Mouse (Mus musculus): ENCODE measurements around the gene Ube4a.

Ube4a gene

GRCm38 (mm10) chr9:44919606-44920005 is 45.8 kb downstream of the Ube4a start:
- in situ Hi-C loops (cut with MboI; ENCODE audit: low pct_unique_long_range_greater_than_20kb in 1 of 2, low sequenced_read_pairs in 2 of 2, unreplicated experiment in 1 of 2), result no loop called here

DNA sequence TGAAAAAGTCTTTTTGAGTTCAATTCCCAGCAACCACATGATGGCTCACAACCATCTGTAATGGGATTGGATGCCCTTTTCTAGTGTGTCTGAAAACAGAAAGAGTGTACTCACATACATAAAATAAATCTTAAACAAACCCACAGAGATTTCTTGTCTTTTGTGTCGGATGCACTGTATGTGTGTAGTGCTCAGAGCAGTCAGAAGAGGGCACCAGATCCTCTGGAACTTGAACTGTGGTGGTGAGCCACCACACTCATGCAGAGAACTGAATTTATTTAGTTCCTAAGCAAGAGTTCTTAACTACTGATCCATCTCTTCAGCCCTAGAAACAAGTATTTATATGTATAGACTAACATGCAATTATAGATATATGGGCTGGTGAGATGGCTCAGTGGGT is 49.2 kb downstream of the Ube4a start:
- in situ Hi-C loops (cut with MboI; ENCODE audit: low pct_unique_long_range_greater_than_20kb in 1 of 2, low sequenced_read_pairs in 2 of 2, unreplicated experiment in 1 of 2), result no loop called here

GRCm38 (mm10) chr9:44914706-44915105 is 50.7 kb downstream of the Ube4a start:
- in situ Hi-C loops (cut with MboI; ENCODE audit: low pct_unique_long_range_greater_than_20kb in 1 of 2, low sequenced_read_pairs in 2 of 2, unreplicated experiment in 1 of 2), result no loop called here

- in situ Hi-C loops (cut with MboI; ENCODE audit: low pct_unique_long_range_greater_than_20kb in 1 of 2, low sequenced_read_pairs in 2 of 2, unreplicated experiment in 1 of 2), result no loop called here
Measured at GRCm38 (mm10) chr9:44911365-44911764, 54.0 kb downstream of the Ube4a start.

DNA sequence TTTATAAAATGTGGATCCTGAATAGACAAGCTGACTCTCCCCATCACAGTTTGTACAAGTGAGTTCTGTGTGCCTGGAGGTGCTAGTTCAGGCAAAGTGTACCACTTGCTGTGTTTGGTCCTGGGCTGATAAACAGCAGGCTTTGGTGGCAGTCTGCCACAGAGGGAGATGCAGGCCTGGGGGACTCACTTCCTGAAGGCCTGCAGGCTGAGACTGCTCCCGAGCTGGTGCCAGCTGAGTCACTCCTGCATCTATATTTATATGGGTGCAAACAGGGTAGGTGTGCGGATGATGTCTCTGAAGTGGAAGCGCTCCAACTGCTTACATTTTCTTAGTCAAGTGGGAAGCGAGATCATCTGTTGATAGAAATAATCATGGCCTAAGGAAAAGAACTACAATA is 59.8 kb downstream of the Ube4a start:
- in situ Hi-C loops (cut with MboI; ENCODE audit: low pct_unique_long_range_greater_than_20kb in 1 of 2, low sequenced_read_pairs in 2 of 2, unreplicated experiment in 1 of 2), result no loop called here

DNA sequence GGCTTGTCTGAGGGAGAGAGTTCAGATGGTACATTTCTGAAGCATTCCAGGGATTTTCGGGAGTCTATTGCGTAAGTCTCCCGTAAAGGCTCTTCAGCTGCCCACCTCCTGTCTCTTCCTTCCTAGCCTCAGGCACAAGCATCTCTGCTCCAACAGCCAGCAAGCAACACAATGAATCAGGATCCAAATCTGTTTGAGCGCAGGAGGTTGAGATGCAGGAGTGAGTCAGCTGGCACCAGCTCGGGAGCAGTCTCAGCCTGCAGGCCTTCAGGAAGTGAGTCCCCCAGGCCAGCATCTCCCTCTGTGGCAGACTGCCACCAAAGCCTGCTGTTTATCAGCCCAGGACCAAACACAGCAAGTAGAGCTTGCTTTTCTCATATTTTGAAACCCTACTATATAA is 60.4 kb downstream of the Ube4a start:
- in situ Hi-C loops (cut with MboI; ENCODE audit: low pct_unique_long_range_greater_than_20kb in 1 of 2, low sequenced_read_pairs in 2 of 2, unreplicated experiment in 1 of 2), result no loop called here

DNA sequence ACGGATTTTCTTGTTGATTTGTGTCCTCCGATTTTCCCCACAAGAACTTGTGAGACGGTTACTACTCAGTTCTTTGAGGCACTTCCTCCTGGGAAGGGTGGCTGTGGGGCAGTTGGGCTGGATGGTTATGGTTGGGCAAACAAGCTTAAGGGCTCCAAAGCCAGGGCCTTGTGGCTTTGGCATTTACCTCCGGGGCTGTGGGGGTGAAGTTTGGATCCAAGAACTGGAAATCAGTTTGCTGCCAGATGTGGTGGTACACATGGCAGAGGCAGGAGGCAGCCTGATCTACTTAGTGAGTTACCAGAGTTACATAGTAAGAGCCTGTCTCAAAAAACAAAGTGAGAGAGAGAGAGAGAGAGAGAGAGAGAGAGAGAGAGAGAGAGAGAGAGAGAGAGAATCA is 61.5 kb downstream of the Ube4a start:
- in situ Hi-C loops (cut with MboI; ENCODE audit: low pct_unique_long_range_greater_than_20kb in 1 of 2, low sequenced_read_pairs in 2 of 2, unreplicated experiment in 1 of 2), result no loop called here

DNA sequence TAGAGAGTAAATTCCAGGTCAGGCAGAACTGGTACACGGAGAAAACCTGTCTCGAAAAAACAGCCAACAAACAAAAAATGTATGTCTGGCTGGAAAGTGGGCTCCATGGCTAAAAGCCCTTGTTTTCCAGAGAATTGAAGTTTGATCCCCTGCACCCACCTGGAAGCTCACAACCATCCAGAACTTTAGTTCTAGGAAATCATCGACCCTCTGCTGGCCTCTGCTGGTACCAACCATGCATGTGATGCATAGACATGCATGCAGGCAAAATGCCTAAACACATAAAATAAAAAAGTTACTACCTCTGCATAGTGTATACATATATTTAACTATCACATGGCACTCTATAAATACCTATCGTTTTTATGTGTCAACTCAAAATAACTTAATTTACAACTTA is 65.0 kb downstream of the Ube4a start:
- in situ Hi-C loops (cut with MboI; ENCODE audit: low pct_unique_long_range_greater_than_20kb in 1 of 2, low sequenced_read_pairs in 2 of 2, unreplicated experiment in 1 of 2), result no loop called here

DNA sequence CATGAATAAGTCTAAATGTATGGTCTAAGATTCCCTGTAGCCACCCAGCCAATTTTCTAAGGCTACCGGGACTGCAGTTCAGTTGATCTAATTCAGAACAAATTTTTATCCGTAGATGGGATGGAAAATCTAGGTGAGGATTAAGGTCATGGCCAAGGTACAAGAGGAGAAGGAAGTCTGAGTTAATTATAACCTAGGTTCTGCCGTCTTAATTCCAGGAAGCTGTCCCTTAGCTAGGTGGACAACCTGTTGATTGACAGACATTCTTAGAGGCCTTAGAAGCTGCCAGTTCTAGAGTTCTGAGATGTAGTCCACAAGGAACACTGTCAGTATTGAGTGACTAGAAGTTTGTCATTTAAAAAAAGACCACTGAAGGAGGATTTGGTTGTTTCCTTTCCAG is 65.7 kb downstream of the Ube4a start:
- in situ Hi-C loops (cut with MboI; ENCODE audit: low pct_unique_long_range_greater_than_20kb in 1 of 2, low sequenced_read_pairs in 2 of 2, unreplicated experiment in 1 of 2), result no loop called here

GRCm38 (mm10) chr9:44897024-44897423 is 68.4 kb downstream of the Ube4a start:
- in situ Hi-C loops (cut with MboI; ENCODE audit: low pct_unique_long_range_greater_than_20kb in 1 of 2, low sequenced_read_pairs in 2 of 2, unreplicated experiment in 1 of 2), result no loop called here

DNA sequence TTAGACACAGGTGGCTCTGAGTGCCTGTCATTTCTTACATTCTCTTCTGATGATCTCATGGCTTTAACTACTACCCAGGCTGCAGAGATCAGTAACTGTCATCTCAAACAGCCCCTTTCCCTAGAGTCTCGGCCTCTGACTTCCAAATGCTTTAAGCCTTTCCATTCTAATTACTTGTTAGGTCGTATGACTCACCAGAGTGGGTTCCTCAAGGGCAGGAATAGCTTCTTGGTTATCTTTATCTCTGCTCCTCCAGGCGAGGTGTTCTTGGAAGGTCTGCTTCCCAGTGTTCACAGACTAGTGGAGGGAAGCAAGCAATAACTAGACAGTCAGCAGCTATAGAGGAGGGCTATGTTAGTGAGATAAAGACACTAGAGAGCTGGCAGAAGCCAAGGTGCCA is 72.7 kb downstream of the Ube4a start:
- in situ Hi-C loops (cut with MboI; ENCODE audit: low pct_unique_long_range_greater_than_20kb in 1 of 2, low sequenced_read_pairs in 2 of 2, unreplicated experiment in 1 of 2), result no loop called here

DNA sequence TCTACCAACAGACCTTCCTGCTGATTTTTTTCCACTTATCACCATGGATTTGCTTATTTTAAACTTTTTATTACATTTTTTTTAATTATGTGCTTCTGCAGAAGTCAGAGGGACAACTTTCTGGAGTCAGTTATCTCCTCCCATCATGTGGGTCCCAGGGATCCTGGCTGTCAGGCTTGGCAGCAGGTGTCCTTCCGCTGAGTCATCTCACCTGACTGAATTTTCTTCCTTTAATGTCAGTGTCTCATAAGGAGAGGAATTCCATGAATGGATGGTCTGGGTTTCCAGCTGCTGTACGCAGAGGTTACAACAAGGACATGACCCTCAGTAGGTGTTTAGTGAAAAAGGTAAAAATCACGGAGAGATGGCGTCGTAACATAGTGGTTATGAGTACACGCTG is 74.2 kb downstream of the Ube4a start:
- in situ Hi-C loops (cut with MboI; ENCODE audit: low pct_unique_long_range_greater_than_20kb in 1 of 2, low sequenced_read_pairs in 2 of 2, unreplicated experiment in 1 of 2), result no loop called here

DNA sequence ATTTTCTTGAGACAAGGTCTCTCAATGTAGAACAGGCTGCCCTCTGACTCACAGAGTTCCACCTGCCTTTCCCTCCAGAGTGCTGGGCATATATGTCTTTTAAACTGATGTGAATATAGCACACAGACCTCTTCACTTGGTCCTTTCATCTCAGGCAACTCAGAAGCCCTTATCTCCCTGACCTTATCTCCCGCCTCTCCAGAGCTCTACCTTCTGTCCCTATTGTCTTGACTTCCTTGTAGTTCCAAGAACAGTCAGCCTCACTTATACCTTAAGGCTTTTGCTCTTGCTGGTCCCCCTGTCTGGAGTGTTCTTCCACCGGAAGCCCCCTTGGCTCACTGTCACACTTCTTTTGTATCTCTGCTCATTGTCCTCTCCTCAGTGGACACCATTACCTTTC is 75.3 kb downstream of the Ube4a start:
- in situ Hi-C loops (cut with MboI; ENCODE audit: low pct_unique_long_range_greater_than_20kb in 1 of 2, low sequenced_read_pairs in 2 of 2, unreplicated experiment in 1 of 2), result no loop called here

DNA sequence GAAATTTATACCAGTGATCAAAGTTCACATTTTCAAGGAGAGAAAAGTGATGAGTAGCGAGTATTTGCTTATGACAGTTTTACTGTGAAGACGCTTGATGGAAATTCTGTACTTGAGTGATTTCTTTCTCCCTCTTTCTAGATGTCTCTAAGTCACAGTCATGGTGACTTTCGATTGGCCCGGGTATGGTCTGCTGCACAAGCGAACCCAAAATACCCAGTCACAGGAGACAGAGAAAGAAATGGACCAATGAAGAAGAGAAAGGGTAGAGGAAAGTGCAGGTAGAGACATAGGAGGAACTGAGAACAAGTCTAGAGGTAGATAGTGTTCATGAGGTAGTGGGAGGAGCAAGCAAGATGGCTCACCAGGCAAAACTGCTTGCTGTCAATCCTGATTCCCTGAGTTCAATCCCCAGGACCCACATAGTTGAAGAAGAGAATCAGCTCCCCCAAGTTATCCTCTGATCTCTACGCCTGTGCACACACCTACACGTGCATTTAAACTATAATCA is 77.2 kb downstream of the Ube4a start:
- in situ Hi-C loops (cut with MboI; ENCODE audit: low pct_unique_long_range_greater_than_20kb in 1 of 2, low sequenced_read_pairs in 2 of 2, unreplicated experiment in 1 of 2), result no loop called here

- in situ Hi-C loops (cut with MboI; ENCODE audit: low pct_unique_long_range_greater_than_20kb in 1 of 2, low sequenced_read_pairs in 2 of 2, unreplicated experiment in 1 of 2), result no loop called here
Measured at GRCm38 (mm10) chr9:44882981-44883569, 82.3 kb downstream of the Ube4a start.

DNA sequence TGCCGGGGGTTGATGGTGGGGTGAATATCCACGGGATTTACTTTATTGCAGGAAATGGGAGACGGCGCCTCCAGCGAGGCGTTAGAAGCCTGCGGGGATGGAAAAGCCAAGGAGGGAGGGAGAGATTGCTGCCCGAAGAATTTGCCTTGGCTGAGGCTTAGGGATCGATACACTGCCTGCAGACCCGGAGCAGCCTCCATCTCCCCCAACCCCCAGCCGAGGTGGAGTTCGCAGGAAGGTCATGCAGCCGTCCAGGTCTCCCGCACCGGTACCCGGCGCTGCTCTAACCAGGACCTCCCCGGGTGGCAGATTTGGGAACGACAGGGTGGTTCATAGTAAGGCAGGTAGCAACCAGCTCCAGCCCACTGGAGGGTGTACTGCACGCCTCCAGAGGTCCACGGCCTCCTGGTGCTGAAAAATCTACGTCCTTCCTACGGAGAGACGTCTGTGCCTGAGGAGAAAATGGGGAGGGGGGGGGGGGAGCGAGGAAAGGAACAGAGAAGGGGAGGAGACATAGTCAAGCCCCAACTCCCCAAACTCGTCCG is 82.9 kb downstream of the Ube4a start:
- in situ Hi-C loops (cut with MboI; ENCODE audit: low pct_unique_long_range_greater_than_20kb in 1 of 2, low sequenced_read_pairs in 2 of 2, unreplicated experiment in 1 of 2), result no loop called here

DNA sequence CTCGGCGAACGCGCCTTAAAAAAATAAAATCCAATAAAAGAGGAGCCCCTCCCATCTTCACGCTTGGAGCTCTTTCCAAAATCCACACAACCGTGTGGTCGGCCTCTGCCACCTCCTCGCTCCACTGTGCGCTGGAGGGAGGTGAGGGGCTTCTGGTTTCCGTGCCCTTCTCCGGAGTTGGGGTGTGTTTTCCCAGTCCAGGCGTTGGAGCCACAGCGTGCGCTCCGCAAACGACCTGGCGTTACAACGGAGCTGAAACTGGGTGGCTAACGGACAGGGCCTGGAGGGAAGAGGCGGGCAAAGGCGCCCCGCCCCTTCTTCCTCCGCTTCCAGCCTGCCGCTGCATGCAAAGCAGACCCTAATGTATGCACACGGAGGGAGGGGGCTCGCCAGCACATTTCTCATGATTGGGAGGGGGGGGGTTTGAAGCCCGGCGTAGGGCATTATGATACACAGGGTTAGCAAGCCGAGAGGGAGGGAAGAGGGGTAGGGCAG is 83.4 kb downstream of the Ube4a start:
- in situ Hi-C loops (cut with MboI; ENCODE audit: low pct_unique_long_range_greater_than_20kb in 1 of 2, low sequenced_read_pairs in 2 of 2, unreplicated experiment in 1 of 2), result no loop called here

- in situ Hi-C loops (cut with MboI; ENCODE audit: low pct_unique_long_range_greater_than_20kb in 1 of 2, low sequenced_read_pairs in 2 of 2, unreplicated experiment in 1 of 2), result no loop called here
Measured at GRCm38 (mm10) chr9:44881221-44881871, 84.1 kb downstream of the Ube4a start, which contains the start of gene Kmt2a. Kmt2a (minus strand) TSS chr9:44881296.

- in situ Hi-C loops (cut with MboI; ENCODE audit: low pct_unique_long_range_greater_than_20kb in 1 of 2, low sequenced_read_pairs in 2 of 2, unreplicated experiment in 1 of 2), result no loop called here
Measured at GRCm38 (mm10) chr9:44880309-44881081, 84.9 kb downstream of the Ube4a start.
